24 mouse cellular contexts compared by ENCODE assay signal in genomic region chr19:43738409-43738808, GRCm38 (mm10). TPM values are rescaled to one million over a fixed set of nuclear protein-coding genes. Genes with fewer than 3 reads are reported as not detected.
DNase-seq lines count a peak whose midpoint lies in the region; ATAC-seq and TF ChIP-seq lines count a peak whose summit lies in the region.
"Had no signal": no experiment of that assay in that cellular context is flagged by ENCODE, and none has a peak within 500 bp of the region (broad histone marks: within the 10 kb centered on the region; RNA-seq: fewer than 3 reads in every experiment).

No protein-coding gene starts in this region.

- no peak overlapping the region for H3K4me3 ChIP-seq in ES-E14 (ENCODE audit: insufficient read depth in 1 of 2, low read depth in 1 of 2, low read length in 2 of 2, poor library complexity in 1 of 2, severe bottlenecking in 1 of 2)

- in situ Hi-C loops in ES-E14 (cut with MboI; ENCODE audit: low sequenced_read_pairs in 2 of 2, unreplicated experiment in 2 of 2), result no loop called here

- H3K27ac ChIP-seq in ES-E14 (ENCODE audit: insufficient read depth, low read depth, low read length, poor library complexity, severe bottlenecking), result peak overlapping the region; percentile 12; the same call in 1 of the 2 replicates

- H3K36me3 ChIP-seq in ES-E14 (ENCODE audit: control insufficient read depth, insufficient read depth, low read length, poor library complexity, severe bottlenecking), result peaks cover 47% of the 10 kb centered on the region

- H3K9ac ChIP-seq in ES-E14 (ENCODE audit: insufficient read depth, low read depth, low read length, poor library complexity, severe bottlenecking), result no peak overlapping the region

- intact Hi-C loops in heart, postnatal 14 days (cut with DNase I), result no loop called here

- H3K9me3 ChIP-seq in ES-E14 (ENCODE audit: control insufficient read depth, insufficient read depth, low read depth, low read length), result no peaks in the 10 kb centered on the region
- H3K9me3 ChIP-seq: G1E had no signal

- H3K4me1 ChIP-seq in ES-E14 (ENCODE audit: control insufficient read depth in 2 of 2, insufficient read depth in 2 of 2, low read length in 2 of 2, poor library complexity in 1 of 2), result peaks cover 2 to 5% of the 10 kb centered on the region in 2 experiments; a peak in 3 of 4 replicates

- ATAC-seq in frontal cortex, adult (ENCODE audit: low TSS enrichment), result peak; percentile 76
- ATAC-seq in erythroblast, adult 5-6 weeks (replicated peaks; ENCODE audit: low FRiP score, poor library complexity, severe bottlenecking), result no peak
- ATAC-seq: activated CD4-positive, CD25-positive, alpha-beta regulatory T cell, adult 4 months; CD4-positive, CD25-positive, alpha-beta regulatory T cell, adult 4 months; Patski had no signal

- DNase-seq in frontal cortex, postnatal 36 days (ENCODE audit: low spot score in 2 of 2), result no peak
- peak; percentile 57 for DNase-seq in heart, adult 11 months
- DNase-seq in heart, postnatal 14 days, result no peak
- DNase-seq in ES-E14 (ENCODE audit: low read depth, low spot score), result no peak
- DNase-seq in brain, adult 2 months (ENCODE audit: low read depth, low spot score), result peak; percentile 59
- DNase-seq in lung, postnatal 10 days, result no peak
- DNase-seq: adrenal gland, adult 2 months; adrenal gland, adult 8-10 months; adrenal gland, postnatal 10 days; adrenal gland, postnatal 14 days; adrenal gland, postnatal 25 days; adrenal gland, postnatal 36 days; B cell, adult 2 months; cerebellum, adult 11 months; cerebellum, adult 11-12 months; cerebellum, adult 18-20 months; cerebellum, adult 2 months had no signal

TF ChIP-seq in ES-E14, 5 proteins besides CTCF, POLR2A, EP300 and RAD21:
- TF ChIP-seq ZC3H11A (IDR thresholded peaks at IDR 0.05; ENCODE audit: borderline replicate concordance, low read depth, low read length), result no peak
- no peak for TF ChIP-seq CHD2 (IDR thresholded peaks at IDR 0.05; ENCODE audit: low read depth, low read length)
- TF ChIP-seq HCFC1 (IDR thresholded peaks at IDR 0.05; ENCODE audit: borderline replicate concordance, insufficient read depth, low read length), result no peak
- TF ChIP-seq MAFK (IDR thresholded peaks at IDR 0.05; ENCODE audit: insufficient read depth, low read depth, low read length), result no peak
- TF ChIP-seq ZNF384 (IDR thresholded peaks at IDR 0.05; ENCODE audit: low read depth, low read length), result no peak

RNA-seq across cellular contexts. Expression of gene Cutc, which starts 14.4 kb away (rescaled TPM):
- 10 to 100 TPM in 1 of 2 experiments, 1 to 10 TPM in 1; 9.5 to 12.7 TPM for total RNA-seq in heart, postnatal 14 days (2021)
- 2.9 and 3.8 TPM in 2 replicates for total RNA-seq in ES-E14 (2012; rRNA removed)
- 11.1 and 23.2 TPM in 2 replicates for total RNA-seq in erythroblast, adult 5-6 weeks (2015; ENCODE audit: low replicate concordance)
- 2.8 and 6.1 TPM in 2 replicates for total RNA-seq in erythroblast, adult 5-6 weeks (2017; ENCODE audit: low replicate concordance)

RNA-seq across cellular contexts. Expression of gene Cox15, which starts 14.4 kb away (rescaled TPM):
- 10 to 100 TPM; 29.5 to 34.6 TPM for total RNA-seq in heart, postnatal 14 days (2021)
- total RNA-seq in ES-E14 (2012; rRNA removed), result 16.9 and 19.8 TPM in 2 replicates
- total RNA-seq in erythroblast, adult 5-6 weeks (2015; ENCODE audit: low replicate concordance), result 1.9 and 6.1 TPM in 2 replicates
- 4.0 and 5.2 TPM in 2 replicates for total RNA-seq in erythroblast, adult 5-6 weeks (2017; ENCODE audit: low replicate concordance)

RNA-seq across cellular contexts. Expression of gene Abcc2, which starts 43.6 kb away (rescaled TPM):
- not detected for total RNA-seq in heart, postnatal 14 days (2021)
- 1.6 and 3.8 TPM in 2 replicates for total RNA-seq in ES-E14 (2012; rRNA removed)
- total RNA-seq in erythroblast, adult 5-6 weeks (2015; ENCODE audit: low replicate concordance), result 0.38 TPM in 1 of 2 replicates, not detected in the other
- total RNA-seq in erythroblast, adult 5-6 weeks (2017; ENCODE audit: low replicate concordance), result 1.4 and 3.8 TPM in 2 replicates
- total RNA-seq: MEL had no signal

RNA-seq across cellular contexts. Expression of gene Entpd7, which starts 48.9 kb away (rescaled TPM):
- total RNA-seq in heart, postnatal 14 days (2021), result 1 to 10 TPM; 4.6 to 4.8 TPM
- total RNA-seq in ES-E14 (2012; rRNA removed), result 10.3 and 11.4 TPM in 2 replicates
- 3.8 and 4.4 TPM in 2 replicates for total RNA-seq in erythroblast, adult 5-6 weeks (2015; ENCODE audit: low replicate concordance)
- total RNA-seq in erythroblast, adult 5-6 weeks (2017; ENCODE audit: low replicate concordance), result 1.1 TPM in 2 replicates

Comparison
In these comparisons a context has a peak if more than half of its experiments do, and no peak if none do; other contexts are left out.
1. DNase-seq: peak in heart, adult 11 months (single experiment) and brain, adult 2 months (single experiment); none in frontal cortex, postnatal 36 days (0 of 2), heart, postnatal 14 days (0 of 2), ES-E14 (single experiment) and lung, postnatal 10 days (single experiment).